Mouse (Mus musculus) liver, adult 2 months (tissue): Measurements from ENCODE around the gene Rabl2.

Source experiments
- CTCF ChIP-seq: fragments of 200-500 bp; IDR thresholded peaks from 2 replicates; pipeline ENCODE4 v1.5.1; 2011; ENCODE audit warnings: low read depth, low read length, control low read depth
- POLR2A ChIP-seq: fragments of 200-500 bp; IDR thresholded peaks from 2 replicates; pipeline ENCODE4 v1.6.1; 2011; ENCODE audit warnings: low read length, control low read depth; ENCODE audit not compliant: insufficient read depth; ENCODE audit errors: extremely low read depth

DNA sequence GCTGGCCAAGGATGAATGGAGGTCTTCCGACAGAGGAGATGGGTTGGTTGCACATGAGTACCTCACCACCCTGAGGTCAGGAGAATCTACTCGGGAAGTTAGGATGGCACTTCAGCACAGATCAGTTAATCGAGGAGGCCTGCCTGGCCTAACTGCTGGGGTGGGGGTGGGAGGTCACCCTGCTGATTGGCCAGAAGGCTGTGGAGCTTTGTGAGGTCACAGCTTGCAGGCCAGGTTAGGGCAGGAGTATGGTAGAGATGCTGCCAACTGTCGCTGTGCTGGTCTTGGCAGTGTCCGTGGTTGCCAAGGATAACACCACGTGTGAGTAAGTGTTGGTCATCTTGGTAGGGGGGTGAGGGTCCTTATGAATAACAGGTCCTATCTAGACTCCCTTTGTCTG lies 23.6 kb downstream of the Rabl2 start, which contains the start of gene Acr:
- TF ChIP-seq CTCF: no peak
- TF ChIP-seq POLR2A: no peak
